Mouse (Mus musculus): ENCODE measurements around the gene Kpnb1.

Gene Kpnb1

GRCm38 (mm10) chr11:97187764-97188642 is at the start of gene Kpnb1:
Gene Kpnb1 (minus strand): TSS chr11:97187881.
- in situ Hi-C loops (cut with MboI; ENCODE audit: unreplicated experiment in 2 of 2): loop anchor here in 1 of 2 experiments (5.0 kb wide), 1 partner anchor 271 kb away; the partner anchor contains the start of gene Cdk5rap3

- in situ Hi-C loops (cut with MboI; ENCODE audit: unreplicated experiment in 2 of 2): no loop called here
These were observed 44.8 kb upstream of the Kpnb1 start for GRCm38 (mm10) chr11:97232436-97232835.

- in situ Hi-C loops (cut with MboI; ENCODE audit: unreplicated experiment in 2 of 2): no loop called here
These were observed 41.7 kb upstream of the Kpnb1 start for GRCm38 (mm10) chr11:97229396-97229795.

- in situ Hi-C loops (cut with MboI; ENCODE audit: unreplicated experiment in 2 of 2): no loop called here
These were observed 41.3 kb upstream of the Kpnb1 start for GRCm38 (mm10) chr11:97228985-97229384.

GRCm38 (mm10) chr11:97226131-97226530 is 38.5 kb upstream of the Kpnb1 start:
- in situ Hi-C loops (cut with MboI; ENCODE audit: unreplicated experiment in 2 of 2): no loop called here

- in situ Hi-C loops (cut with MboI; ENCODE audit: unreplicated experiment in 2 of 2): no loop called here
These were observed 35.8 kb upstream of the Kpnb1 start for GRCm38 (mm10) chr11:97223485-97223884.

GRCm38 (mm10) chr11:97221611-97222010 is 33.9 kb upstream of the Kpnb1 start:
- in situ Hi-C loops (cut with MboI; ENCODE audit: unreplicated experiment in 2 of 2): no loop called here

GRCm38 (mm10) chr11:97220211-97220610 is 32.5 kb upstream of the Kpnb1 start:
- in situ Hi-C loops (cut with MboI; ENCODE audit: unreplicated experiment in 2 of 2): no loop called here

- in situ Hi-C loops (cut with MboI; ENCODE audit: unreplicated experiment in 2 of 2): no loop called here
These were observed 26.7 kb upstream of the Kpnb1 start for GRCm38 (mm10) chr11:97214411-97214810.

GRCm38 (mm10) chr11:97210728-97211400 is 23.2 kb upstream of the Kpnb1 start:
- in situ Hi-C loops (cut with MboI; ENCODE audit: unreplicated experiment in 2 of 2): no loop called here

- in situ Hi-C loops (cut with MboI; ENCODE audit: unreplicated experiment in 2 of 2): no loop called here
These were observed 19.3 kb upstream of the Kpnb1 start for GRCm38 (mm10) chr11:97207011-97207422.

GRCm38 (mm10) chr11:97199519-97199918 is 11.8 kb upstream of the Kpnb1 start:
- in situ Hi-C loops (cut with MboI; ENCODE audit: unreplicated experiment in 2 of 2): loop anchor here (5.0 to 10.0 kb wide), 2 partner anchors 113 to 115 kb away; partner anchors contain the start of gene Mrpl45 (in 1 of the 2)

- in situ Hi-C loops (cut with MboI; ENCODE audit: unreplicated experiment in 2 of 2): loop anchor here (5.0 to 10.0 kb wide), 2 partner anchors 114 to 116 kb away; partner anchors contain the start of gene Mrpl45 (in 1 of the 2)
These were observed 10.9 kb upstream of the Kpnb1 start for GRCm38 (mm10) chr11:97198601-97199000.

- in situ Hi-C loops (cut with MboI; ENCODE audit: unreplicated experiment in 2 of 2): loop anchor here (5.0 to 10.0 kb wide), 2 partner anchors 115 to 118 kb away; partner anchors contain the start of gene Mrpl45 (in 1 of the 2)
These were observed 9.3 kb upstream of the Kpnb1 start for GRCm38 (mm10) chr11:97197021-97197420.

GRCm38 (mm10) chr11:97196541-97196940 is 8.9 kb upstream of the Kpnb1 start:
- in situ Hi-C loops (cut with MboI; ENCODE audit: unreplicated experiment in 2 of 2): loop anchor here (5.0 to 10.0 kb wide), 2 partner anchors 116 to 118 kb away; partner anchors contain the start of gene Mrpl45 (in 1 of the 2)

GRCm38 (mm10) chr11:97192621-97192951 is 4.9 kb upstream of the Kpnb1 start:
- in situ Hi-C loops (cut with MboI; ENCODE audit: unreplicated experiment in 2 of 2): loop anchor here in 1 of 2 experiments (10.0 kb wide), 1 partner anchor 122 kb away; the partner anchor contains the start of gene Mrpl45

- in situ Hi-C loops (cut with MboI; ENCODE audit: unreplicated experiment in 2 of 2): loop anchor here in 1 of 2 experiments (10.0 kb wide), 1 partner anchor 123 kb away; the partner anchor contains the start of gene Mrpl45
These were observed 4.4 kb upstream of the Kpnb1 start for GRCm38 (mm10) chr11:97191915-97192620.

GRCm38 (mm10) chr11:97190992-97191391 is 3.3 kb upstream of the Kpnb1 start:
- in situ Hi-C loops (cut with MboI; ENCODE audit: unreplicated experiment in 2 of 2): loop anchor here in 1 of 2 experiments (10.0 kb wide), 1 partner anchor 124 kb away; the partner anchor contains the start of gene Mrpl45

GRCm38 (mm10) chr11:97189645-97190044 is 2.0 kb upstream of the Kpnb1 start:
- in situ Hi-C loops (cut with MboI; ENCODE audit: unreplicated experiment in 2 of 2): loop anchor here in 1 of 2 experiments (5.0 to 10.0 kb wide), 2 partner anchors 125 to 272 kb away; partner anchors contain the start of genes Cdk5rap3 and Mrpl45

- in situ Hi-C loops (cut with MboI; ENCODE audit: unreplicated experiment in 2 of 2): loop anchor here in 1 of 2 experiments (5.0 kb wide), 1 partner anchor 272 kb away; the partner anchor contains the start of gene Cdk5rap3
These were observed 1.6 kb upstream of the Kpnb1 start for GRCm38 (mm10) chr11:97189231-97189630.
